Mouse (Mus musculus) limb, embryonic 12.5 days (tissue): ENCODE measurements around the gene Sgms1. TPM values are rescaled to one million over a fixed set of nuclear protein-coding genes. Genes with fewer than 3 reads are reported as not detected.
"Not testable (repeated sequence)": the region's sequence is repeated elsewhere in the genome, so short reads cannot be mapped to it uniquely, and the experiment has no call there.

ENCODE experiments used
- ATAC-seq: fragments of 200-750 bp; cut with Nextera tagmentation; 2 replicates; pipeline ENCODE4 v1.8.0; 2017; ENCODE audit warnings: low read depth, moderate TSS enrichment; ENCODE audit not compliant: insufficient number of reproducible peaks, insufficient read depth, low FRiP score, low TSS enrichment
- H3K27ac ChIP-seq: fragments of 300-500 bp; sonication (generic); 2 replicates; pipeline ENCODE4 v1.5.1; 2016; ENCODE audit warnings: mild to moderate bottlenecking, moderate library complexity
- H3K27me3 ChIP-seq: fragments of 300-500 bp; sonication (generic); 2 replicates; pipeline ENCODE4 v1.6.1; 2016; ENCODE audit warnings: mild to moderate bottlenecking, moderate library complexity
- H3K36me3 ChIP-seq: fragments of 300-500 bp; sonication (generic); 2 replicates; pipeline ENCODE4 v1.6.1; 2016; ENCODE audit warnings: mild to moderate bottlenecking, moderate library complexity
- H3K4me1 ChIP-seq: fragments of 300-500 bp; sonication (generic); replicated peaks from 2 replicates; pipeline ENCODE4 v1.6.1; 2016
- H3K4me2 ChIP-seq: fragments of 300-500 bp; sonication (generic); 2 replicates; pipeline ENCODE4 v1.6.1; 2016; ENCODE audit warnings: mild to moderate bottlenecking, moderate library complexity
- H3K4me3 ChIP-seq: fragments of 300-500 bp; sonication (generic); replicated peaks from 2 replicates; pipeline ENCODE4 v1.5.1; 2016; ENCODE audit warnings: mild to moderate bottlenecking
- H3K9ac ChIP-seq: fragments of 300-500 bp; sonication (generic); replicated peaks from 2 replicates; pipeline ENCODE4 v1.6.1; 2016; ENCODE audit warnings: mild to moderate bottlenecking, moderate library complexity
- H3K9me3 ChIP-seq: fragments of 300-500 bp; sonication (generic); 2 replicates; pipeline ENCODE4 v1.6.1; 2016; ENCODE audit warnings: mild to moderate bottlenecking, moderate library complexity
- WGBS: fragments of 180-500 bp; shearing (Covaris S2); methylation state at CpG from one replicate; pipeline ENCODE4 v1.1.7; 2016; 5-methylcytosine and 5-hydroxymethylcytosine counted together
- polyA plus RNA-seq: library from polyadenylated mRNA; unstranded; fragments of >200 nt; fragmentation: Nextera tagmentation; extraction: Ambion mirVana; gene quantifications from 2 replicates; pipeline ENCODE4 v1.2.1, GENCODE M21; 2016

The Sgms1 gene
- polyA plus RNA-seq, 1 experiment from 2014 or later: 21.6 TPM

GRCm38 (mm10) chr19:32142383-32142782 lies 247.1 kb downstream of the Sgms1 start:
- Histone ChIP-seq H3K9me3 (no peaks in the 10 kb centered on the region), H3K27me3 (no peaks in the 10 kb centered on the region), H3K4me3 (no peak overlapping the region), H3K27ac (no peak overlapping the region), H3K4me1 (no peaks in the 10 kb centered on the region), H3K4me2 (no peak overlapping the region), H3K36me3 (no peaks in the 10 kb centered on the region), H3K9ac (no peak overlapping the region)
- 89% methylated on average over 6 of the region's 6 CpGs for WGBS
- no peak for ATAC-seq

DNA sequence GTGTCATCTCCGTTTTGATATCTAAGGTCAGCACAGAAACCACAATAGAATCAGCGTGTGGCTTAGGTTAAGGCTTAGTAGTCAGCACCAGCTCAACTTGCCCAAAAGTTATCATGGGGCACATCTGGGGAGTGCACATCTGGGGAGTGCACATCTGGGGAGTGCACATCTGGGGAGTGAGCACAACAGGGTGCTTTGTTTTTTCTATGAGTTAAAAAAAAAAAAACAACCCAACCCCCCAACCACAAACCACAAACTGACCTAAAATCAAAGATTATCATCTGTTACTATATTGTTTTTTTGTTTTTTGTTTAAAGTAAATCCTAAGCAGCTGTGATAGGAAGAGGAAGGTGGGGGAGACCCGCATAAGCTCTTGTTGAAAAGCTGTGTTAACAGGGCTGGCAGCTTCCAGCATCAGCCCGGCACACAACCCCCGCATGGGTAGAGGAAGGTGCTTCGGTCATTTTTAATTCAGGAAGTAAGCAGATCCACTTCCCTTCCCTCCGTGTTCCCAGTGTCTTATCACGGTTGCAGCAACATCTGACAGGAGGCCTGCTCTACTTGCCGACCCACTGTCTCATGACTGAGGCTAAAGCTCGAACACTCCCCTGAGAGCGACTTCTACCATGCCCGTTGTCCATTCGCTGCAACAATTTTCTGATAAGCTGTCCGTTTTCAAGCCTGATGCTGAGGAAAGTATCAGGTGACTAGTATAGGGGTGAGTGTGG lies 251.0 kb downstream of the Sgms1 start:
- Histone ChIP-seq H3K9ac (no peak overlapping the region), H3K27me3 (no peaks in the 10 kb centered on the region), H3K9me3 (no peaks in the 10 kb centered on the region), H3K4me3 (no peak overlapping the region), H3K27ac (no peak overlapping the region), H3K36me3 (no peaks in the 10 kb centered on the region), H3K4me1 (no peaks in the 10 kb centered on the region), H3K4me2 (no peak overlapping the region)
- ATAC-seq: no peak
- WGBS: 76% methylated on average over 14 of the region's 14 CpGs

DNA sequence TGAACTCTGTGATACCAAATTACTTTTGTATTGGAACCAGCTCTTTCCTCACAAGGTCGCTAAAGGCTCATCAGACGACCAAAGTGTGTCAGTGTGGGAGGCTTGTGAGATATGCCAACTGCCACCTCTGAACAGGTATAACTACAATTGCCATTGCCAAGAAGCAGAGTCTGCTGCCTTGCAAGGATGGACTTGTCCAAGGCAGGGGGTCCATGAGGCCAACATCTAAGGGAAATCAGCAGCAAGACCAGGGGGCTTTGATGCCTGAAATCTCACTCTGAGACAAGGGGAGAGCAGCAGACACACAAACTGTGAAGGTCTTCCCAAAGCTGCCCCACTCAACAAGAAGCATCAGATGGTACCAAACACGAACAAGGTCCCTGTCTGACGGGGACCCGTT lies 251.6 kb downstream of the Sgms1 start:
- Histone ChIP-seq H3K9me3 (no peaks in the 10 kb centered on the region), H3K27ac (no peak overlapping the region)
- 88% methylated on average over 5 of the region's 5 CpGs for WGBS

GRCm38 (mm10) chr19:32136888-32137625 lies 252.5 kb downstream of the Sgms1 start:
- H3K27ac ChIP-seq: no peak overlapping the region
- H3K9ac ChIP-seq: no peak overlapping the region
- H3K4me3 ChIP-seq: no peak overlapping the region
- no peaks in the 10 kb centered on the region for H3K36me3 ChIP-seq
- 52% methylated on average over 4 of the region's 4 CpGs for WGBS
- ATAC-seq: no peak; the same call in 1 of the 2 replicates
- no peak overlapping the region for H3K4me2 ChIP-seq
- no peaks in the 10 kb centered on the region for H3K27me3 ChIP-seq
- H3K9me3 ChIP-seq: no peaks in the 10 kb centered on the region
- no peaks in the 10 kb centered on the region for H3K4me1 ChIP-seq

More for the DNA sequence above, 251.6 kb downstream of the Sgms1 start:
- Histone ChIP-seq H3K4me1 (no peaks in the 10 kb centered on the region), H3K4me3 (no peak overlapping the region), H3K4me2 (no peak overlapping the region), H3K36me3 (no peaks in the 10 kb centered on the region), H3K9ac (no peak overlapping the region), H3K27me3 (no peaks in the 10 kb centered on the region)
- ATAC-seq: no peak

DNA sequence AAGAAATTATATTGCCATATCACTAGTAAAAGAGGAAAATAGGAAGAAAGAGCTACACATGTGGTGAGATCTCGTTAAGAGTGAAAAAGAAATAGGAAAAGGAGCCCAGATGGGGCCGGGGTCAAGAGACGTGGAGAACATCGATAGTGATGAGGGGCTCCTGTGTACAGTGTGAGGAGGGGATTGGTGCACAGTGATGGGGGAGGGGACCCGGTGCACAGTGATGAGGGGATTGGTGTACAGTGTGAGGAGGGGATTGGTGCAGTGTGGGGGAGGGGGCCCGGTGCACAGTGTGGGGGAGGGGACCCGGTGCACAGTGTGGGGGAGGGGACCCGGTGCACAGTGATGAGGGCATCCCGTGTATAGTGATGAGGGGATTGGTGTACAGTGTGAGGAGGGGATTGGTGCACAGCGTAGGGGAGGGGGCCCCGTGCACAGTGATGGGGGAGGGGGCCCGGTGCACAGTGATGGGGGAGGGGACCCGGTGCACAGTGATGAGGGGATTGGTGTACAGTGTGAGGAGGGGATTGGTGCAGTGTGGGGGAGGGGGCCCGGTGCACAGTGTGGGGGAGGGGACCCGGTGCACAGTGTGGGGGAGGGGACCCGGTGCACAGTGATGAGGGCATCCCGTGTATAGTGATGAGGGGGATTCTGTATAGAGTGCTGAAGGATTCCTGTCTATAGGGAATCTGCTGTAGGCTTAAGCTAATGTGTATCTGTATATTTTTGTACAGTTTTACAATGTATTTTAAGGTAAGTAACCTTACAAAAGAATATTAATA lies 257.6 kb downstream of the Sgms1 start:
- H3K9ac ChIP-seq, H3K4me3 ChIP-seq, H3K27me3 ChIP-seq, H3K4me1 ChIP-seq, H3K9me3 ChIP-seq, H3K27ac ChIP-seq, H3K4me2 ChIP-seq, H3K36me3 ChIP-seq: not testable (repeated sequence)
- peak; percentile 69; the same call in 1 of the 2 replicates for ATAC-seq
- 81% methylated on average over 17 of the region's 17 CpGs for WGBS

GRCm38 (mm10) chr19:32129281-32129680 lies 260.2 kb downstream of the Sgms1 start:
- Histone ChIP-seq H3K4me1 (peaks cover 6% of the 10 kb centered on the region; the same call in 1 of the 2 replicates), H3K4me2 (no peak overlapping the region), H3K36me3 (peaks cover 4% of the 10 kb centered on the region; the same call in 1 of the 2 replicates), H3K27me3 (no peaks in the 10 kb centered on the region), H3K4me3 (no peak overlapping the region), H3K9me3 (no peaks in the 10 kb centered on the region), H3K27ac (no peak overlapping the region), H3K9ac (no peak overlapping the region)
- ATAC-seq: no peak
- 89% methylated on average over 8 of the region's 8 CpGs for WGBS

- Histone ChIP-seq H3K9ac (no peak overlapping the region), H3K4me3 (no peak overlapping the region), H3K27ac (no peak overlapping the region), H3K9me3 (no peaks in the 10 kb centered on the region), H3K36me3 (peaks cover 10% of the 10 kb centered on the region; the same call in 1 of the 2 replicates), H3K4me1 (peaks cover 6% of the 10 kb centered on the region; the same call in 1 of the 2 replicates), H3K4me2 (no peak overlapping the region), H3K27me3 (no peaks in the 10 kb centered on the region)
- 77% methylated on average over 10 of the region's 10 CpGs for WGBS
- ATAC-seq: no peak
These were observed 262.2 kb downstream of the Sgms1 start for GRCm38 (mm10) chr19:32127180-32127850.

GRCm38 (mm10) chr19:32124155-32124554 lies 265.4 kb downstream of the Sgms1 start:
- Histone ChIP-seq H3K36me3 (peaks cover 10% of the 10 kb centered on the region; the same call in 1 of the 2 replicates), H3K4me2 (no peak overlapping the region), H3K4me1 (peaks cover 5% of the 10 kb centered on the region), H3K9ac (no peak overlapping the region), H3K4me3 (no peak overlapping the region), H3K9me3 (no peaks in the 10 kb centered on the region), H3K27ac (no peak overlapping the region), H3K27me3 (no peaks in the 10 kb centered on the region)
- 82% methylated on average over 9 of the region's 9 CpGs for WGBS
- ATAC-seq: no peak

GRCm38 (mm10) chr19:32123196-32123595 lies 266.3 kb downstream of the Sgms1 start:
- no peak for ATAC-seq
- WGBS: 73% methylated on average over 5 of the region's 5 CpGs
- Histone ChIP-seq H3K4me2 (no peak overlapping the region), H3K36me3 (peaks cover 6% of the 10 kb centered on the region; the same call in 1 of the 2 replicates), H3K27ac (no peak overlapping the region), H3K4me1 (peaks cover 5% of the 10 kb centered on the region), H3K27me3 (no peaks in the 10 kb centered on the region), H3K4me3 (no peak overlapping the region), H3K9ac (no peak overlapping the region), H3K9me3 (no peaks in the 10 kb centered on the region)

DNA sequence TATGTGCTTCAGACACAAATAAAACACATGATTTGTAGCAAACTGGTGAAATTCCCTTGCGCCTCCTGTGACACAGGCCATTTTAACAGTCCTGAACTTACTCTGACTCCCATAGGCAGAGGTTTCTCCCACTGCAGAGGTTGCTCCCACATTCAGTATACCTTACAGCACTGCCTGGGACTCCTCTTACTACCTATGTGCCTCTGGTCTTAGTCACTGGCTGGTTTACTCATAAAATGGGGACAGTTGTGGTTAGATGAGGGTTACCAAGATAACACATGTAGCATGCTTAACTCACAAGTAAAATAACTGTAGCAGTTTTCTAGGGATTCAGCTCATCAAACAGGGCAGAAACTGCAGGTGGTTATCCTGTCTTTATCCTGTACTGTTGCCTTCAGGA lies 268.7 kb downstream of the Sgms1 start:
- no peak overlapping the region for H3K4me2 ChIP-seq
- no peak overlapping the region for H3K4me3 ChIP-seq
- H3K4me1 ChIP-seq: peaks cover 5% of the 10 kb centered on the region
- H3K27ac ChIP-seq: no peak overlapping the region
- no peak for ATAC-seq
- no peaks in the 10 kb centered on the region for H3K27me3 ChIP-seq
- peaks cover 6% of the 10 kb centered on the region; the same call in 1 of the 2 replicates for H3K36me3 ChIP-seq
- H3K9me3 ChIP-seq: no peaks in the 10 kb centered on the region
- H3K9ac ChIP-seq: no peak overlapping the region
- 48% methylated on average over 1 of the region's 1 CpGs for WGBS
